Mouse (Mus musculus): ENCODE data around the gene Rps6ka6. TPM values are rescaled to one million over a fixed set of nuclear protein-coding genes. Genes with fewer than 3 reads are reported as not detected.
A peak's percentile ranks its signal among the peaks of the same experiment; 100 is the strongest.

Gene Rps6ka6
- 18.1 and 21.5 TPM in 2 replicates for polyA plus RNA-seq (2014; fragmentation: Nextera tagmentation; extraction: Ambion mirVana)

DNA sequence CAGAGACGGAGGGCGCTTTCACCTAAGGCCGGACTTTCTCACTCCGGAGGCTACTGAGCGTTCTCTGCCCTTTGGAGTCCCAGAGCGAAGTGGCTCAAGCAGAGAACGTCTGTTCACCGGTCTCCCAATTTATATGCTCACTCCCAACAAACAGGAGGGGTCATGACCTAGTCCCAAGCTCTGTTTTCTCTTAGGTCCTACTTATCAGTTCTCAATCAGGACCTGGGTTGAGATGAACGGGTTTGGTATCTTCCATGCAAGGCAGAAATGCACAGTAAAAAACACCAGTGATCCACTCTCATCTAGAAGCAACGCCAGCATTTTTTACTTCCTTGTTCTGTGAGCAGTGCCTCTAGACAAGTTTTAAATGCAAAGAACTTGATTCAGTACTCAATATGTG lies at the start of gene Rps6ka6:
Rps6ka6 (minus strand) TSS at position 101 of the 400 bp plus-strand sequence.
- H3K4me1 ChIP-seq (ENCODE audit: control insufficient read depth, insufficient read depth, low read length) = no peaks in the 10 kb centered on the region
- ATAC-seq (ENCODE audit: low read depth) (no peak), DNase-seq (ENCODE audit: low spot score) (no peak)
- H3K27me3 ChIP-seq (replicated peaks; ENCODE audit: control insufficient read depth, insufficient read depth, low read length) = no peaks in the 10 kb centered on the region
- no peak within 1 kb of the TSS for H3K4me2 ChIP-seq (ENCODE audit: low read depth, low read length)
- H3K36me3 ChIP-seq (ENCODE audit: control insufficient read depth, insufficient read depth, low read length) = no peaks in the 10 kb centered on the region
- no peak within 1 kb of the TSS for H3K4me3 ChIP-seq (ENCODE audit: low read depth, low read length)
- H3K27ac ChIP-seq (replicated peaks; ENCODE audit: low read depth, low read length) = no peak within 1 kb of the TSS
- H3K9ac ChIP-seq (ENCODE audit: low read depth, low read length) = no peak within 1 kb of the TSS
- WGBS = 68% methylated on average over 10 of the region's 10 CpGs
- no peaks in the 10 kb centered on the region for H3K9me3 ChIP-seq (ENCODE audit: control insufficient read depth, low read length)

DNA sequence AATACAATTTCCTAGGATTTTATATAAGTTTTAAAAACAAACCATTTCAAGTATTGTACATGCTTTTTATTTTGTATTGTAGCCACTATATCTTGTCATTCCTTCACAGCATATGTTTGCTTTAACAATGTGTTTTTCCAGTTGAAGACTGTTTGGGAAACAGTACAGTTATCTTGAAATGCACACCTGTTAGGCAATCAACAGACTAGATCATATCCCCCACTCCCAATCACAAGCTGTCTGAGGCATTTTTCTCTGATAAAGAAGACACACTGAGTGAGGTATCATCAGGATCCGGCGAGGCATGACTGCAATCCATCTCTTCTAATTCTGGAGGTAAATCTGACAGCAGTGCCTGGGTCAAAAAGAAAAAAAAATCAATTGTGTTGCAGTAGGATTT lies 39.3 kb upstream of the Rps6ka6 start:
- no peaks in the 10 kb centered on the region for H3K27me3 ChIP-seq (replicated peaks; ENCODE audit: control insufficient read depth, insufficient read depth, low read length)
- ATAC-seq (ENCODE audit: low read depth) = no peak
- WGBS = 82% methylated on average over 2 of the region's 2 CpGs

DNA sequence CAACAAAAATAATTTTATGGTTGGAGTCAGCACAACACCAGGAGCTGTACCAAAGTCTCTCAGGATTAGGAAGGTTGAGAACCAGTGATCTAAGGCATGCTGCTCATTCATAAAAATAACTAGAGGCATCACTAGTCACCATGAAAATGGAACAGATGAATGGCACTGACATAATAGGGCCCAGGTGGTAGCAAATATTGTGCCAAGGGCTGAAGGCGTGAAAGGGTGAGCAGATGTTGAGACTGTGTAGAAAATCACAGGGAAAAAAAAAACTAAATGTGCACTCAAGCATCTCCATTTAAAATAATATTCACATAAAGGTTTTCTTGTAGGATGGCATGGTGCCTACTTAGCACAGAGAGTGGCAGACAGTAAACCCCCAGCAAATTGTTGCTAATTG lies 19.6 kb downstream of the Rps6ka6 start:
- ATAC-seq (ENCODE audit: low read depth) = no peak

More for the DNA sequence above, 39.3 kb upstream of the Rps6ka6 start:
- DNase-seq (ENCODE audit: low spot score) = no peak
- Histone ChIP-seq H3K4me2 (ENCODE audit: low read depth, low read length) (no peak overlapping the region), H3K9ac (ENCODE audit: low read depth, low read length) (no peak overlapping the region), H3K4me3 (ENCODE audit: low read depth, low read length) (no peak overlapping the region), H3K9me3 (ENCODE audit: control insufficient read depth, low read length) (no peaks in the 10 kb centered on the region), H3K4me1 (ENCODE audit: control insufficient read depth, insufficient read depth, low read length) (no peaks in the 10 kb centered on the region), H3K27ac (replicated peaks; ENCODE audit: low read depth, low read length) (no peak overlapping the region), H3K36me3 (ENCODE audit: control insufficient read depth, insufficient read depth, low read length) (no peaks in the 10 kb centered on the region)

DNA sequence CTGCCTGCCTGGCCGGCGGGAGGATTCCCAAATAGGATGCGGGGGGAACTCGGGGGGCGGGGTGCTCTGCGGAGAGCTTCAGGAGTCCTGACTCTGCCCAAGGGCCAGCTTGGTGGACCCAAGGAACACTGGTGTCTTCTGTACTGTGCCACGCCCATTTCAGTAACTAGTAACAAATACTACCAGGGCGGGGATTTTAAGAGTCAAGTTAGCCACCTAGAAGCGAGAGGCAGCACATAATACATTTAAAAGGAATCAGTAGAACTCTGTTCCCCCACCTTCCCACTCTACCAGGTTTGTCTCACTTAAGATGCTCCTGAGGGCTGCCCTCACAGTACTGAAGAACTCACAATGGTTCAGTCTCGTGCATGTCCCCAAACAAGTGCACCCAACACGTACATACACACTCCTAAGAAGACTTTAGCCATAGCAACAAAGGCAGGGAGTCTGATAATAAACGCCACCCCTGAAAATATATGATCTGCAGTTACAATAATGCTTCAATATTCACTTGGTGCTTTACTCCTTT lies 74.1 kb downstream of the Rps6ka6 start:
- no peaks in the 10 kb centered on the region for H3K27me3 ChIP-seq (replicated peaks; ENCODE audit: control insufficient read depth, insufficient read depth, low read length)
- H3K4me3 ChIP-seq (ENCODE audit: low read depth, low read length) = peak overlapping the region; percentile 58
- no peaks in the 10 kb centered on the region for H3K4me1 ChIP-seq (ENCODE audit: control insufficient read depth, insufficient read depth, low read length)
- H3K9ac ChIP-seq (ENCODE audit: low read depth, low read length) = peak overlapping the region; percentile 72
- DNase-seq (ENCODE audit: low spot score) (no peak), ATAC-seq (ENCODE audit: low read depth) (no peak)
- 18% methylated on average over 12 of the region's 12 CpGs for WGBS
- H3K36me3 ChIP-seq (ENCODE audit: control insufficient read depth, insufficient read depth, low read length) = no peaks in the 10 kb centered on the region
- peak overlapping the region; percentile 21; the same call in 1 of the 2 replicates for H3K27ac ChIP-seq (replicated peaks; ENCODE audit: low read depth, low read length)
- H3K9me3 ChIP-seq (ENCODE audit: control insufficient read depth, low read length) = no peaks in the 10 kb centered on the region
- peak overlapping the region; percentile 52 for H3K4me2 ChIP-seq (ENCODE audit: low read depth, low read length)

More for the DNA sequence above, 19.6 kb downstream of the Rps6ka6 start:
- WGBS = 67% methylated on average over 1 of the region's 1 CpGs
- Histone ChIP-seq H3K9me3 (ENCODE audit: control insufficient read depth, low read length) (no peaks in the 10 kb centered on the region), H3K4me3 (ENCODE audit: low read depth, low read length) (no peak overlapping the region), H3K9ac (ENCODE audit: low read depth, low read length) (no peak overlapping the region), H3K27ac (replicated peaks; ENCODE audit: low read depth, low read length) (no peak overlapping the region), H3K4me1 (ENCODE audit: control insufficient read depth, insufficient read depth, low read length) (no peaks in the 10 kb centered on the region), H3K27me3 (replicated peaks; ENCODE audit: control insufficient read depth, insufficient read depth, low read length) (no peaks in the 10 kb centered on the region), H3K4me2 (ENCODE audit: low read depth, low read length) (no peak overlapping the region), H3K36me3 (ENCODE audit: control insufficient read depth, insufficient read depth, low read length) (no peaks in the 10 kb centered on the region)
- DNase-seq (ENCODE audit: low spot score) = no peak

DNA sequence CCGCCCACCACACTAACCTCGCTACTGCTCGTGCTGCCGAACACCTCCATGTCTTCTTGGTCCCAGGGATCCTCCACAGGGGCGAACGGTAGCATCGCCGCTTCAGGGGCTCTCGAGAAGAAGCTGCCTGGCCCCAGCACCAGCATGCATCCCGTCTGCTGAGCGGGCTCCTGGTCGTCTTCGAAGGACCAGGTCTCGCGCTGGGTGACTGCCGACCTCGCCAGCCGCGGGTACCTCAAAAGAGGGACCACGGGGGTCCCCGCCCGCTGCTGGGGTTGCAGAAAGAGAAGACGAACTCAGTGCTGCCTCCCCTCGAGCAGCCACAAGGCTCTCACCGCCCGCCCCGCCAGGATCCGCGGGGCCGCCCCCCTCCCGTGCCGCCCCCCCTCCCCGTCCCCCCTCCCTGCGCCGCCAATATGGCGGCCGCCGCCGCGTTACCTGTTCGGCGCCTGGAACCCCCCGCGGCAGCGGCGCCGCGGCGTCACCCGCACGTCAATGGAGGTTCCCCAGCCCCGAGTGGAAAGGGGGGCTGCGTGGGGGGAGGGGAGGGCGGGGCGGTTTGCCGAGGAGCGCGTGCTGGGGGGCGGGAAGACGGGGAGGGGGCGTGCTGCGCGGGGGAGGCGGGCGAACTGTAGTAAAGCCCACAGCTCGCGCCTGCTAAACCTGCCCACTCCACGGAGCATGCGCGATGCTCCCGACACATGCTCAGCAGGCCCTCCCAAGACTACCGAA lies 74.8 kb downstream of the Rps6ka6 start:
- Histone ChIP-seq H3K9ac (ENCODE audit: low read depth, low read length) (peak overlapping the region; percentile 72), H3K27me3 (replicated peaks; ENCODE audit: control insufficient read depth, insufficient read depth, low read length) (no peaks in the 10 kb centered on the region), H3K9me3 (ENCODE audit: control insufficient read depth, low read length) (no peaks in the 10 kb centered on the region), H3K4me3 (ENCODE audit: low read depth, low read length) (peak overlapping the region; percentile 58), H3K4me1 (ENCODE audit: control insufficient read depth, insufficient read depth, low read length) (no peaks in the 10 kb centered on the region), H3K4me2 (ENCODE audit: low read depth, low read length) (peak overlapping the region; percentile 56), H3K27ac (replicated peaks; ENCODE audit: low read depth, low read length) (peak overlapping the region; percentile 74), H3K36me3 (ENCODE audit: control insufficient read depth, insufficient read depth, low read length) (no peaks in the 10 kb centered on the region)
- 16% methylated on average over 20 of the region's 72 CpGs for WGBS
- DNase-seq (ENCODE audit: low spot score) (peak; percentile 92), ATAC-seq (ENCODE audit: low read depth) (peak; percentile 95)

DNA sequence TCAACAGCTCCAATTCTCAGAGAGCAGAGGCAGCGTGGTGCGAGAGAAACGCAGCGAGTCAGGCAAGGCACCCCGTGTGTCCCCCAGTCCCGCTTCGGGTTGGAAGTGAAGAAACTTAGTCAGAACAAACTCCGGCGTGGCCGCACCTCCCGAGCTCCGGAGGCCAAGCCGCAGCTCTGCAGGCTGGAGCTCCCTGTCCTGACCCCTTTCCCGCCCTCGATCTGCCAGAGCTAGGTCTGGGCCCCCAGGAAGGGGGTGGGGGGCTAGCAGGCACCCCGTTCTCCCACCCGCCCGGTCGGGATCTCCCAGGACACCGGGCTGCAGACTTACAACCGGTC lies 75.3 kb downstream of the Rps6ka6 start:
- Histone ChIP-seq H3K4me2 (ENCODE audit: low read depth, low read length) (peak overlapping the region; percentile 56), H3K9me3 (ENCODE audit: control insufficient read depth, low read length) (no peaks in the 10 kb centered on the region), H3K27me3 (replicated peaks; ENCODE audit: control insufficient read depth, insufficient read depth, low read length) (no peaks in the 10 kb centered on the region), H3K4me1 (ENCODE audit: control insufficient read depth, insufficient read depth, low read length) (no peaks in the 10 kb centered on the region), H3K9ac (ENCODE audit: low read depth, low read length) (peak overlapping the region; percentile 72), H3K36me3 (ENCODE audit: control insufficient read depth, insufficient read depth, low read length) (no peaks in the 10 kb centered on the region), H3K27ac (replicated peaks; ENCODE audit: low read depth, low read length) (peak overlapping the region; percentile 74), H3K4me3 (ENCODE audit: low read depth, low read length) (peak overlapping the region; percentile 58)
- 46% methylated on average over 4 of the region's 21 CpGs for WGBS
- peak; percentile 21 for DNase-seq (ENCODE audit: low spot score)
- ATAC-seq (ENCODE audit: low read depth) = no peak; the same call in 1 of the 2 replicates

DNA sequence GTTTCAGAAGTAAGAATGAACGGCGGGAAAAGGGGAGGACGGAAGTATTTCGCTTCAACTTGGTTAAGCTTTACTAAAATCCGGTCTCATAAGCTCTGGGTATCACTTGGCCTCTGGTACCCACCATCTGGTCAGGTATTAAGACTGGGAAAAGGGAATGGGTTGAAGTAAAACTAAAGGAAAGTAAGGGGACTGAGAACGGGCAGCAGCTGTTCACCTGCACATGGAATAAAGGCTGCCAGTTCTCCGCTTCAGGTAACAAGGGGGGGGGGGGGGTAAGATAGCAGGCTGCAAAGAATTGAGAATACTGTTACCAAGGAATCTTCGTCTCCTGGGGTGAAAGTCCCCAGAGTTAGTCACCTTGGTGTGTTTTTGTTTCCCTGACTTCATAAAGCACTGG lies 75.7 kb downstream of the Rps6ka6 start:
- Histone ChIP-seq H3K4me2 (ENCODE audit: low read depth, low read length) (peak overlapping the region; percentile 56), H3K27ac (replicated peaks; ENCODE audit: low read depth, low read length) (peak overlapping the region; percentile 74), H3K9ac (ENCODE audit: low read depth, low read length) (peak overlapping the region; percentile 72), H3K4me3 (ENCODE audit: low read depth, low read length) (peak overlapping the region; percentile 58), H3K9me3 (ENCODE audit: control insufficient read depth, low read length) (no peaks in the 10 kb centered on the region), H3K27me3 (replicated peaks; ENCODE audit: control insufficient read depth, insufficient read depth, low read length) (no peaks in the 10 kb centered on the region), H3K4me1 (ENCODE audit: control insufficient read depth, insufficient read depth, low read length) (no peaks in the 10 kb centered on the region), H3K36me3 (ENCODE audit: control insufficient read depth, insufficient read depth, low read length) (no peaks in the 10 kb centered on the region)
- DNase-seq (ENCODE audit: low spot score) (no peak), ATAC-seq (ENCODE audit: low read depth) (no peak; the same call in 1 of the 2 replicates)
- WGBS = 13% methylated on average over 8 of the region's 8 CpGs

DNA sequence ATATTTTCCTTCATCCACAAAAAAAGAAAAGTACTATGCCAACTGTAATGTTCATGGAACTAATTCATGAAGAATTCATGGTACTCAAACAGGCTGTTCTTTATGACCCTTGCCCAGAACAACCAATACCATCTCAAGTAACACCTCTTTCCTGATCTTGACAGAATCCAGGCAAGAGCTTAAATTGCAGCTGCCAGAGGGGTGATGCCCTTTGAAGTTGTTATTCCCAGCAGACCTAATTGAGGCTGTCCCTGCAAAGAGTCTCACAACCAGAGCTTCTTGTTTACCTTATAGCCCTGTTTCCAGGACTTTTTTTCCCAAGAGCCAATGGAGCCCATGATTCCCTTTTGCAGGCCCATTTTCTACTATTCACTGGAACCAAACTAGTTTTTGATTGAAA lies 77.6 kb downstream of the Rps6ka6 start:
- Histone ChIP-seq H3K9ac (ENCODE audit: low read depth, low read length) (no peak overlapping the region), H3K27me3 (replicated peaks; ENCODE audit: control insufficient read depth, insufficient read depth, low read length) (no peaks in the 10 kb centered on the region), H3K36me3 (ENCODE audit: control insufficient read depth, insufficient read depth, low read length) (no peaks in the 10 kb centered on the region), H3K4me2 (ENCODE audit: low read depth, low read length) (no peak overlapping the region), H3K9me3 (ENCODE audit: control insufficient read depth, low read length) (no peaks in the 10 kb centered on the region), H3K4me1 (ENCODE audit: control insufficient read depth, insufficient read depth, low read length) (no peaks in the 10 kb centered on the region), H3K4me3 (ENCODE audit: low read depth, low read length) (no peak overlapping the region), H3K27ac (replicated peaks; ENCODE audit: low read depth, low read length) (no peak overlapping the region)
- DNase-seq (ENCODE audit: low spot score) = peak; percentile 5
- no peak for ATAC-seq (ENCODE audit: low read depth)

DNA sequence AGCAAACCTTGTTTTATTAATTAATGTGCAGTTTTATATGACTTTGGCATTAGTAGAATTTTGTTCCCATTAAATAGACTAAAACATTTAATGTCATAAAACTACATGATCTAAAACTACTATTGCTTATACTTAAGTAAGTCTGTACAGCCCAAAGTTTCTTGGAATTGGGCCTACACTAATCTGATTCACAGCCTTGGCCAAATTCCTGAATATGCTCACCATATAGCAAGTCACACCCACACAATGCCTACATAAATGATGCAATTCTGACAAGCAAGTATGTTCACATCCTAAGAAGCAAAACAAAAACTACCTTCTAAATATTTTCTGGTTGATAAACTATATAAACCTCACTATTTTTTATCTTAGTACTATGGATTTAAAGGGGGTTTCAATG lies 101.2 kb downstream of the Rps6ka6 start:
- DNase-seq (ENCODE audit: low spot score) (no peak), ATAC-seq (ENCODE audit: low read depth) (no peak)
- no peaks in the 10 kb centered on the region for H3K4me1 ChIP-seq (ENCODE audit: control insufficient read depth, insufficient read depth, low read length)

More for the DNA sequence above, 101.2 kb downstream of the Rps6ka6 start:
- H3K9ac ChIP-seq (ENCODE audit: low read depth, low read length) = no peak overlapping the region
- H3K4me3 ChIP-seq (ENCODE audit: low read depth, low read length) = no peak overlapping the region
- no peaks in the 10 kb centered on the region for H3K36me3 ChIP-seq (ENCODE audit: control insufficient read depth, insufficient read depth, low read length)
- H3K4me2 ChIP-seq (ENCODE audit: low read depth, low read length) = no peak overlapping the region
- no peaks in the 10 kb centered on the region for H3K9me3 ChIP-seq (ENCODE audit: control insufficient read depth, low read length)
- no peaks in the 10 kb centered on the region for H3K27me3 ChIP-seq (replicated peaks; ENCODE audit: control insufficient read depth, insufficient read depth, low read length)
- no peak overlapping the region for H3K27ac ChIP-seq (replicated peaks; ENCODE audit: low read depth, low read length)
